Mouse (Mus musculus) embryo, embryonic 11 days (tissue): ENCODE results near the gene Tmc2.

Experiments
- DNase-seq: peaks from one replicate; pipeline ENCODE4 v3.0.0-alpha.2; 2015

Tmc2 gene

GRCm38 (mm10) chr2:130297580-130297979 is 102.6 kb downstream of the Tmc2 start:
- no peak for DNase-seq

- DNase-seq, result no peak
Observed at GRCm38 (mm10) chr2:130303014-130303413, 108.0 kb downstream of the Tmc2 start.
